Mouse (Mus musculus) A20 (cell line): ENCODE results near the gene Ccdc70.
"Not testable (repeated sequence)": the region's sequence is repeated elsewhere in the genome, so short reads cannot be mapped to it uniquely, and the experiment has no call there.

Experiments
- DNase-seq: peaks from one replicate; pipeline ENCODE4 v3.0.0-alpha.2; 2011; ENCODE audit warnings: low read depth, low spot score

Gene Ccdc70

DNA sequence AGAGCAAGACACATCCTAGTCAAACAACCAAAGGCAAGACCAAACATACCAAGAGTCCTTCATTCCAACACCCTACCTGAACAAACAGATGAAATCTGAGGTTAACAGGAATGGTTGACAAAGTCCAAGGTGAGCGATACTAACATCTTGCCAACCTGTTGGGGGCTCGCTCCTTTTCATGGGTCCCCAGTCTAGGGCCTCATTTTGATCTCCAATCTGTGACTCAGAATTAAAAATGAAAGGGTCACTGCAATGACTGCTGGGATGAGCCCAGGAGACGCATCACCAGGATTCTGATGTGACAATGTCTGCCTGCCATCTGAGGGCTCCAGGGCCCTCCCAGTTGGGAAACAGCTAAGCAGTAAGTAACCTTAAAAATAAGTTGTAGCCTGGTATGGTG is at the start of gene Ccdc70:
Gene Ccdc70 (plus strand): TSS at position 301 of the 400 bp plus-strand sequence.
- no peak for DNase-seq

DNA sequence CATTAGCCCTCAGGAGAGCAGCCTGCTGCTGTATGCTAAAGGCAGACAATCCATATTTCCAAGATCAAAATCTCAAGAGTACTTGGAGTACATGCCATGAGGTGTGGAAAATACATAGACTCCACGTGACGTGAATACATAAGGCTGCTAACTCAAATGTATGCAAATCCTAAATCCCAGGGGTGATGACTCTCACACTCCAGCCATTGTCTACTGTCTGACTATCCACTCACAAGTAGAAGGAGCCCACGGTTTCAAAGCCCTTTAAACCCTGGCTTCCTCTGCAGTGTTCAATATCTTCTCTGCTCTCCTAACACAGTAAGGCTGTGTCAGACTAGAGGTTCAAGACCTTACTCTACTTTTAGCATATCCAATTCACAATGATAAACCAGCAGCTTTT is 38.8 kb upstream of the Ccdc70 start:
- DNase-seq, result not testable (repeated sequence)

DNA sequence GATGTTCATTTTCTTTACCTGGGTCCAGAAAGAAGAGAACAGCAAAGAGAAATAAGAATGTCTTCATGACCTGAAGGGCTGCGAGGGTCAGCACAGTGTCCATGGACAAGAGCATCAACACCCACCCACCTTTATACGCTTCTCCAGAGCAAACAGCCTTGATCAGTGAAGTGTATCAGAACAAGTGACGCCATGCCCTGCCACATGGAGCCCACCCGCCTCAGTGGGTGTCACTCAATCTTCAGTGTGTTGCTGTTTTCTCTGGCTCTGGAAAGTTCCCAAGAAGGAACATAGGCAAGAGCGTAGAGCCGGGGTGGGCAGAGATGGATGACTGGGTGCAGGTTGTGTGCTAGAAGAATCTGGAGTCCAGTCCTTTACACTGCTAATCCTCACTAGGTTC is 37.0 kb upstream of the Ccdc70 start, which contains the start of gene Defb15:
Gene Defb15 (minus strand): TSS at position 101 of the 400 bp plus-strand sequence.
- no peak for DNase-seq

- DNase-seq, result not testable (repeated sequence)
Measured at GRCm38 (mm10) chr8:21938052-21938451, 31.5 kb upstream of the Ccdc70 start, which contains the start of gene Defb35. TSS of gene Defb35 (plus strand) at chr8:21938352.

- DNase-seq, result no peak
Measured at GRCm38 (mm10) chr8:21946462-21946861, 23.1 kb upstream of the Ccdc70 start, which contains the start of gene Defb13. TSS of gene Defb13 (plus strand) at chr8:21946762.

- no peak for DNase-seq
Measured at GRCm38 (mm10) chr8:21947311-21948017, 22.1 kb upstream of the Ccdc70 start.

GRCm38 (mm10) chr8:21955321-21955720 is 14.3 kb upstream of the Ccdc70 start:
- DNase-seq, result peak; percentile 51

DNA sequence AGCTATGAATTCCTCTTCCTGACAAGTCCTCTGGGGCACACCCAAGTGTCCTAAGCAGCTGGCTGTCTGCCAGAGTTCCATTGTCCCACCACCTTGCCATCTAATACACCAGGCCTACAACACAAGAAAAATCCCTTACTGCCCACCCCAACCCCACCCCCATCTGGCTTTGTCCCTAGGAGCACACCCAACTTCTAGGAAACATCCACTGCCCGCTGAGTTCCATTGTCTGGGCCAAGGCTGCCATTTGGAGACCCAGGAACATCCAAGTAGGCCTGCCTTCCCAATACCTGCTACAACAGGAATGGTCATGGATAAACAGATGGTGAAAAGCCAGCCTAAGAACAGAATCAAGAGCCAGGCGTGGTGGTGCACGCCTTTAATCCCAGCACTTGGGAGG is 13.2 kb upstream of the Ccdc70 start:
- DNase-seq, result no peak

DNA sequence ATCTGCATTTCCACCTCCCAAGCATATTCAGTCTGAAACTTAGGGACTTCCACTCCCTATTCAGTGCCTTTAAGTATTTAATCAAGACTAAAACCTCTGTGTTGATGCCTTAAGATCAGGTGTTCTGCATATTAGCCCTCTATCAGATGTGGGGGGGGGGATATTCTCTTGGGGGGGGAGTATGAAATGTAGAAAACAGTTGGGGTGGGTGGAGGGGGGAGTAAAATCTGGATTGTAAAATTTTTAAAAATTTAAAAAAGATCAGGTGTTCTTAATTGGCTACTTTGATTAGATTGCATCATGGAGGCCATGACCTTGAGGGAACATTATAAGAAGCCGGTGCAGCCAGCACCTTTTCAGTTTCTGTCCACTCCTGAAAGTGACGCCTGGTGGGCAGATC is 11.2 kb upstream of the Ccdc70 start, which contains the start of gene Fam90a1a:
Gene Fam90a1a (plus strand): TSS at position 301 of the 400 bp plus-strand sequence.
- no peak for DNase-seq

DNA sequence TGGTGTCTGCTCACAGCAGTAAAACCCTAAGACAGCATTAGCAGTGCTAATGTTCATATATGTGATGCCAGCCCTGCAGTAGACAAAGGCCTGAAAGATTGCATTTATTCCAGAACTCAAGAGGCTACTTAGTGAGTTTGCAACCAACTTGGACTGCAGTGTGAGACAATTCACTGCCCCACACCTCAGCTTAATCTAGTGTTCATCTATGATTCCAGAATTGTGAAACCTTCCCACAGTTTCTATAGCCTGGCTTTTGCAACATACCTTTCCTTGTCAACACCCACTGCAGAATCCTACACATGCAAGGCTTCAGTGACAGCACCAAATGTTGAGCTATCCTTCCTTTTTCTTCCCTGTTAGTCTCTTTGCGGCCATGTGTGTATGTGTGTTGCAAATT is 2.9 kb upstream of the Ccdc70 start:
- no peak for DNase-seq

GRCm38 (mm10) chr8:21978193-21978592 is 8.6 kb downstream of the Ccdc70 start:
- no peak for DNase-seq

GRCm38 (mm10) chr8:21981664-21982337 is 12.2 kb downstream of the Ccdc70 start:
- peak; percentile 13 for DNase-seq

DNA sequence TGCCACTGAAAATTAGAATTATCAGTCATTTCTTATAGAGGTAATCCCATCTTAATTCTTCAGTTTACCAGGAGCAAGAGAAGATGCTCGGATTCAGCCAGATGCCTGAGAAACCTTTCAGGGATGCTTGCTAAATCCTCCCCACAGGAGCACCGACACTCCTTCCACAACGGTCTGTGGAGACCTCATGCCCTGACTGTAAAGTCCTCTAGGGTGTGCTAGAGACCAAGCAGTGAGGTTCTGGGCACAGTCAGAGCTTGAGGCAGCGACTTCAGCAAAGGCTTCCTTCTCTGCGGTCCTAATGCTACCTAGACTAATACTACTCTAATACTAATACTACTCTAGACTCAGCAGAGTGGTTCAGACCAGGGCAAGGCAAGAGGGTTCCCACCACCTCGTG is 22.6 kb downstream of the Ccdc70 start:
- peak; percentile 47 for DNase-seq

DNA sequence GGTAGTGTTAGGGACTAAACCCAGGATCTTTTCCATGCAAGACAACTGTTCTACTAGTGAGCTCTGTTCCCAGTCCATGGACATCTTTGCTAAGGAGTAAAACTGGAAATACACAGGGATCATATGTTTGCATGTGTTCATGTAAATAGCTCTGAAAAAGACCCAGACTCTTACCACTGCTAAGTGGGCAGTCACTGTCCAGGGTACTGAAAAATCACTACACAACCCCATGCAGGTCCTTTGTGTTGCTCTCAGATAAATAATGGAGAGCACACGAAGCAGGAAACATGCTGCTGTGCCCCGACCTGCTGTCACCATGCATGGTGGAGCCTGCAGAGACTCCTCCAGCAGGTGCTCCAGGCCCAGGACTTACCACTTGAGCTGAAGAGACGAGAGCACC is 25.6 kb downstream of the Ccdc70 start:
- DNase-seq, result no peak

DNA sequence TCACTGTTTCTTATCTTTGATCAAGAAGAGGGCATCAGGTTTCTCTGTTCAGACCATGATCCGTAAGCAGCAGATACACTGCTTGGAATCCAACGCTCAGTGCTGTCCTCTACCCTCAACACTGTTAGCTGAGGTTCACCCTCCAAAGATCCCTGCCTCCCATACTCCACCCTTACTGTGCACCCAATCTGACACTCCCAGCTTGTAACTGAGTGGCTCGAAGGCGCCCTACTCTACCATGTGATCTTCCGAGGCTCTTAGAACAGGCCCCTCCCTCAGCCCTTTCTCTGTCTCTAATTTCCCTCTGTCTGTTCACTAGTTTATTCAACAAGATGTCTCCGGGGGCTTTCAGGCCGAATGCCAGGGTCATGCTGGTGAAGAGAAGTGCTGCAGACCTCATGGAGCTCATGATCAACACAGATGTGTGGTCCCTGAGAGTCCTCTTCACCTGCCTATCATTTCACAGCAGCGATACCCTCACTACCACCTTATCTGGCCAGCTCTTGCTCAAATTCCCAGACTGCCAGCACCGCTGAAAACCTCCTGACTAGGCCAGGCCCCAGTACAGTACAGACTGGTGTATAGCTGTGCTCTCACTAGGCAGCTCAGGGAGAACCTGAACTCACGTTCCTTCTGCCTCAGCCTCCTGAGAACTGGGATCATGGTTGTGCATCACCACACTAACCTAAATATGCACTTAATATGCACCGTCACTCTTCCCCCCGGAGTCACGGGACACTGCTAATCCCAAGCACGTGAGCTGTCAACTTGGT is 35.4 kb downstream of the Ccdc70 start:
- no peak for DNase-seq

DNA sequence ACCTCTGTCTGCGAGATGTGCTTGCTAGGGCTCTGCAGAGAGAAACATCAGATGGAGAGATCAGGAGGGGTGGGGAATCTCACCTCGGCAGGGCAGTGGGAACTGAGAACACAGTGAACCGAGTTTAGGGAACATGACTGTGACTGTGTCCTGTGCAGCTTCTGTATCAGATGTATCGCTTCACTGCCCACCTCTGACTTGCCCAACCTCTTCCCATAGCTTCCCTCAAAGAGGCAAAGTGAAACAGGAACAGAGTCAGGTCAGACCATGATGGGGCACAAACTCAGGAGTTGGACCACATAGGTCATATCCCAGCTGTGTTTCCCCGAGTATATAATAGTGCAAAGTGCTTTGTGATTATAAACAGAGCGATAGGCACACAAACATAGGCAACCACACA is 36.8 kb downstream of the Ccdc70 start:
- peak; percentile 56 for DNase-seq

GRCm38 (mm10) chr8:22009403-22009802 is 39.8 kb downstream of the Ccdc70 start:
- no peak for DNase-seq

DNA sequence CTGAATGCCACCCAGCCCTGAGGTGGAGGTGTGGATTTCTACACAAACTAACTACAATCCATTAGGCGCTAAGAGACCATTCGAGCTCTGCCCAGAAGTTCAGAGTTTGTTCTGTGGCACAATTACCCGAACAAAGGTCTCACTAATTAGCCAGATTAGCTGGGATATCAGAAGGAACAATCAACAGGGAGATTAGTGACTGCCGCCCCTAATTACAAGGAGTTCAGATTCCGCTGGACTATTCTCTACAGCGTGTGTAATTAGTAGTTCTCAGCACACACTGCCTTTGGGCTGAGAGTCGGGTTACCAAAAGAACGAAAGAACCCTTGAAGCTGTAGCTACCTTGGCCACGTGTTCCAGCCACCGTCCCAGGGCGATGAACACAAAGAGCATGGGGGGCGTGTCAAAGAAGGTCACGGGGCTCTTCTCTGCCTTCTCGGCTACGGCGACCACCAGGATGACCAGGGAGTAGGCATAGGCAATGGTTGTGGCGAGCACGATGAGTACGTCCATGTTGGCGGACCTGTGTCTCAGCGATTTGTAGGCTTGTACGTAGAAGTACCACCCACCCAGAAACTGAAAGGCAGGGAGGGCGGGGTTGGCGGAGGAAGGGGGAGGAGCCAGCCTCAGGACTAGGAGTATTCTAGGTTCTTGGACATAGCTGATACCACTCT is 43.6 kb downstream of the Ccdc70 start:
- DNase-seq, result peak; percentile 66

GRCm38 (mm10) chr8:22017731-22018130 is 48.2 kb downstream of the Ccdc70 start:
- no peak for DNase-seq

- DNase-seq, result no peak
Measured at GRCm38 (mm10) chr8:22019498-22019897, 49.9 kb downstream of the Ccdc70 start.

DNA sequence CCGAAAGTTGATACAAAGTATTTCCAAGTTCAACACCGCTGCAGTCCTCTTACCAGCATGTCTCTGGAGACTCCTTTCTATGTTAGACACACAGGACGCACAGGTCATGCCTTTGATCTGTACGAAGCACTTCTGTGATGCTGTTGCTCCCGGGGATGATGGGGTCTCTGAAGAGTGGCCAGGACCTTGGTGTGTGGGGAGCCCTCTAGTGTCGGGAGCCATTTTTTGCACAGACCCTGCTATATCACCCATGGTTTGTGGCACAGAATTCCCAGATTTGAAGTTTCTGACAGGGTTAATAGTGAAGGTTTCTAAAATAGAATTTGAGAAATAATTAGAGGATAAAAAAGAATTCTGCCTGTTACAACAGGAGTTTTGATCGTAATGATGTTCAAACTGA is 52.7 kb downstream of the Ccdc70 start:
- DNase-seq, result no peak
